Mouse (Mus musculus) layer of hippocampus, postnatal 10 days (tissue): ENCODE results near the gene Tob2. TPM values are rescaled to one million over a fixed set of nuclear protein-coding genes. Genes with fewer than 3 reads are reported as not detected.

Experiments used
- DNase-seq, 2 experiments: peaks; one replicate each; pipeline ENCODE4 v3.0.0; 2021; ENCODE audit warnings: low spot score in 2 of 2
- total RNA-seq, 2 experiments: library from RNA; stranded (reverse); gene quantifications; 2 replicates each; pipeline ENCODE4 v1.2.3; 2021

Tob2 gene
- total RNA-seq, 2 experiments from 2014 or later = 25.2 to 31.9 TPM

DNA sequence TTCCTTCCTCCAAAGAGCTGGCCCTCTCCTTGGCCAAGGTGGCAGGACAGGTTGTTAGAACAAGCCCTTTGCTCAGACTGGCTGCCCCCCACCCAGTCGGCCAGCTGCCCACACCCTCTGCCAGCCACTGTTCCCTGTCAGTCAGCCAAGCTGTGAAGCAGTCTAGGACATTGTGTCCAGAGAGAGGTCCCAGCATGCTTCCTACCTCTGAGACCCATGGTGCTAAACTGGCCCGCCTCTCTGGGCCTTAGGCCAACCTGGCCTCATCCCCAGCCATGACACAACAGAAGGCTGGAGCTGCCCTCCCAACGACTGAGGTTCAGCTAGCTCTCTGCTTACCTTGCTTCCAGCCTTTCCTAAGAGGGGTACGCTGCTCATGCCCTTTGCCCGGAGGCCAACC lies 19.0 kb downstream of the Tob2 start:
- peak; percentile 80 to 82 for DNase-seq

GRCm38 (mm10) chr15:81838554-81839235 lies 19.9 kb downstream of the Tob2 start:
- no peak for DNase-seq

GRCm38 (mm10) chr15:81836966-81837920 lies 21.4 kb downstream of the Tob2 start:
- DNase-seq = no peak

DNA sequence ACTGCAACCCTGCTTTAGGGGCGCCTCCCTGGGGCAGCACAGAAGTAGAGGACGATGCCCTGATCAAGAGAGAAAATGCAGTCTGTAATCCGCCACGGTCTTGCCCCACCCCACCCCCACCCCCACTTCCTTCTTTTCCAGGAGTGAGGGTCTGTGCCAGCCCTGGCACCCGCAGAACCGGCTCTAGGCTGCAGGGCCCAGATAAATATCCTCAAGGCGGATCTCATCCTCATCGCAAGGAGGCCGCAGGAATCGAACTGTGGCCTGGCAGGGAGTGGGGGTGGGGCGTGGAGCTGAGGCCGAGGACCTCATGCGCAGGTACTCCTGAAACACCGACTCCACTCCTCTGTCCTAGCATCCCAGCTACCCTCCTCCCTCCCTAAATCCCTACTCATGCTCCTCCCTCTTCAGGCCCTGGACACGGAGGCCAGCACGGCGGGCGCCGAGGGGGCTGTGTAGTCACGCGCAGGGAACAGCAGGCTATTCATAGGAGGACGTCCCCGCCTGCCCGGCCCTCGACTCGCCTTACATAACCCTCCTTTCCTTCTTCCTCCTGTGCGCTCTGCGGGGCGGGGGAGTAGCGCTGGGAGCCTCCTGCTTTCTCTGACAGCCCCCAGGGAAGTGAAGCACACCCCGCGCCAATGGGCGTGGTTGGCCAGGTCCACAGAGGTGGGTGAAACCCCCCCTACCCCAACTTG lies 22.3 kb downstream of the Tob2 start:
- DNase-seq = peak; percentile 75 to 81

DNA sequence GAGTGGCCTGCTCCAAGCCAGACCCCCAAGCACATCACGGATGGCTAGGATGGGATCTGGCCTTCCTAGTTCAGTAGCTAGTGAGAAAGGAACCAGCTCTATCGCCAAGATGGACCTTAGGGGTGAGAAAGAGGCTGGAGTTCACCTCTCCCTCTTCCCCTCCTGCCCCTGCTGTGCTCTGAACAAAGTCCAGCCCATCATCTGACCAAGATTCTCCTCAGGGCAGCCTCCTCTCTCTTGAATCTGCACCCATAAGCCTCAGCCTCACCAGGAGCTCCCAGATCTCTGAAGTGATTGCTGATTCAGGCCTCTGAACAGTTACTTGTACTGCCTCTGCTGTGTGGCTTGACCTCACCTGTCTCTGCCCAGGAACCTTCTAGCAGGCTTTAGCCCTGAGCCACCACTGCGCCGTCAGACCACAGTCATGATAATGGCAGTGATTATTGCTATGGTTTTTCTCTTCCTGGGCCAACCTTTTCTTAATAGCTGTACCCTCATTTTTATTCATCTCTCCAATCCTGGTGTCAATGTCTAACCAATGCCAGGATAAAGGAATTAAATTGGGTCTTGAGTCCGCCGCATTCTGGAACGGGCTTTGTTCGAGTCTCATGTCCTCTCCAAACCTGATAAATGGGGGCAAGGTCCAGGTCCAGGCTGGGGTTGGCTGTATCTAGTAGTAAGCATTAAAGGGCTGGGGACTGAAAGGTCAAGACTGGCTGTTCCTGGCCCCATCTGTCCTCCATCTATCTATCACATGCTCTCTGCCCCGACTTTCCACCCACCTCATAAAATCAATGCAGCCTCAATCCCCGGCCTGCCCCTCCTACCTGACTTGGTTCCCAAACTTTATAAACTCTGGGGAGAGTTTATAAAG lies 23.4 kb downstream of the Tob2 start:
- DNase-seq = no peak

DNA sequence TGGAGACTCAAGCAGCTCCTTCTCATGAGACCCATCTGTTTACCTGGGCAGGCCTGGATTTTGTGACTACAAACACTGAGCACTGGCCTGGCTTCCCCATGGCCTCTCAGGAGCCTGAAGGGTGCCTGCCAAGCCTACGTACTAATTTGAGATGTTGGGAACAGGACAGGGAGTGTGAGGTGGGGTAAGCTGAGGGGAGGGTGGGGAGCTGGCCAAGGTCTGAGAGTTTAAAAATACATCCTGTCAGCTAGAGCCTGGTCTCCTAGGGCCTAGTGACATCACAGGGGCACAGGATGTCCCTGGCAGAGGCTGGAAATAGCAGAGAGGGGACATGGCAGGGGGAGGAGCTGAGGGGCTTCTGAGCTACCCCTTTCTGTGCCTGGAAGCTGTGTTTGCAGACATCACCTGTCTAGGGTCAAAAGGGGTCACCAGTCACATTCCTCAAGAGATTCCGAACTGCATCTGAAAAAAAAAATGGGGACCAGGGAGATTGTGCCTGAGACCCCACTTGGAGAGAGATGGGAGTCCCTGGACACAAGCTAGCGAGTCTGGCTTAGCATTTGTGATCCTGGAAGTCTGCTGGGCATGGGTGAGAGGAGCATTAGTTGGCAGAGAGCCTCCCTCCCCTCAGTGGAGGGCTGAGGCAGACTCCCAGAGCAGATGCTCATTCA lies 24.3 kb downstream of the Tob2 start:
- no peak for DNase-seq

DNA sequence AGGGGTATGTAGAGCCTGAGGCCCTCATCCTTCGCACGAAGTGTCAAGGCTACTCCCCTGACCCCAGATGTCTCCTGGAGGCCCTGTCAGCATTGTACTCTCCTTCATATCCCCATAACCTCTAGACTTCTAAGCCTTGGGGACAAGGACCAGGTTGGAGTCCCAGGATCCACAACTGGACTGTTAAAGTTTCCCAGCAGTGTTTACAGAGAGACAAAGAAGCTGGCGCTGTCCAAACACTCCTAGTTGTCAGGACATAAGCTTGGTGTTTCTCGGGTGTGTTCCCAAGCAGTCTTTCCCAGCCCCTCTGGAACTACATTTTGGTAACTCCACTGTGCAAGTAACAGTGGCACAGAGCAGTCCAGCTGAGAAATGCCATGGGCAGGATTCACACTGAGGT lies 25.1 kb downstream of the Tob2 start:
- DNase-seq = no peak

GRCm38 (mm10) chr15:81832219-81832618 lies 26.4 kb downstream of the Tob2 start:
- no peak for DNase-seq

DNA sequence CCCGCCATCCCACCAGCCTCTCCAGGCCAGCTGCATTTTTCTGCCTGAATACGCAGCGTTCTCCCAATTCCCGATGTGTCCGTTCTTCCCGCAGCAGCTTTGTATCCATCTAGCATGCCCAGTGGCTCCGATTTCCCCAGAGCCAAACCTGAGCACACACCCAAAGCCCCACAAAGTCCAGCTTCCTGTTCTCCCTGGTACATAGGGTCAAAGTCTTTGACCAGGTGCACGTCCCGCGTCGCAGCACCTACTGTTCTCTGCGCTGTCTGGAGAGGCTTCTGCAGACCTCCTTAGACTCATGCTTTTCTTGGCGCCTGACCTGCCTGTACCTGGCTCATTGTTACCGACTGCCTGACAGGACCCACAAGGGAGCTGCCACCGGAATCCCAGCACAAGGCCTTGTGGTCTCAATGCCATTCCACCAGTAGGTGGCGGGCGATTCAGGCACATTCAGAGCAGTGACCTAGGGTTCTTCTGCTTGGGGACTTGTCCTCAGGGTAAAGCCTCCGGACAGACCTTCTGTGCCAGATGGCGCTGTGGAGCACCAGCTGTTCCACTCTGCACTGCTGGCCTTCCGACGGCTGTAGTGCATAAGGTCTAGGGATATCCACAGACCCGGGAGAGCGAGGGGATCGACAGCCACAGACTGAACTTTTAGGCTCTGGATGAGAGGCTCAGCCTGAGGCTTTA lies 27.3 kb downstream of the Tob2 start:
- peak; percentile 89 to 90 for DNase-seq

DNA sequence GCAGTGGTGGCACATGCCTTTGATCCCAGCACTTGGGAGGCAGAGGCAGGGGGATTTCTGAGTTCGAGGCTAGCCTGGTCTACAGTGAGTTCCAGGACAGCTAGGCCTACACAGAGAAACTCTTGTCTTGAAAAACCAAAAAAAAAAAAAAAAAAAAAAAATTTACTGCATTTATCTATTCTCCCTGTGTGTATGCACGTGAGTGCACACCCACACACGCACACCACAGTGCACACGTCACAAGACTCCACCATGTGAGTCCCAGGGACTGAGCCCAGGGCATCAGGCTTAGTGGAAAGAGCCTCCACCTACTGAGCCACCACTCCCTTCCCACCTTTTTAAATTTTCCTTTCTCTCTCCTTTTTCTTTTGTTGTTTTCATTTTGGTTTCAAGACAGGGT lies 28.1 kb downstream of the Tob2 start:
- no peak for DNase-seq

GRCm38 (mm10) chr15:81829208-81829580 lies 29.4 kb downstream of the Tob2 start:
- DNase-seq = no peak

GRCm38 (mm10) chr15:81828426-81829207 lies 30.0 kb downstream of the Tob2 start:
- DNase-seq = no peak

GRCm38 (mm10) chr15:81824832-81825231 lies 33.8 kb downstream of the Tob2 start:
- no peak for DNase-seq

DNA sequence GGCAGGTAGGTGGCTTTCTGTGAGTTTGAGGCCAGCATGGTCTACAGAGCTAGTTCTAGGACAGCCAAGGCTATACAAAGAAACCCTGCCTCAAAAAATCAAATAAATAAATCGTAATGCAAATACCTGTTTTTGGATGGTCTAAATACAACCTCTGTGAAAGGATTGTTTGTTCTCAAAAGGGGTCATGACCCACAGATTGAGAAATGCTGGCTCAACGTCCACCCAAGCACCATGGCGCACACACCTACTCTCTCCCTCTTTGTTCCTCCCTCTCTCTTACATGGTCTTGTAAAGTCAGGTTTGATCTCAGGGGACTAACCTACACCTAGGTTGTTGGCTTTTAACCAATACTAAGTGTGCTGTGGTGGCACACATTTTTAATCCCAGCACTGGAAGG lies 36.0 kb downstream of the Tob2 start:
- DNase-seq = no peak

DNA sequence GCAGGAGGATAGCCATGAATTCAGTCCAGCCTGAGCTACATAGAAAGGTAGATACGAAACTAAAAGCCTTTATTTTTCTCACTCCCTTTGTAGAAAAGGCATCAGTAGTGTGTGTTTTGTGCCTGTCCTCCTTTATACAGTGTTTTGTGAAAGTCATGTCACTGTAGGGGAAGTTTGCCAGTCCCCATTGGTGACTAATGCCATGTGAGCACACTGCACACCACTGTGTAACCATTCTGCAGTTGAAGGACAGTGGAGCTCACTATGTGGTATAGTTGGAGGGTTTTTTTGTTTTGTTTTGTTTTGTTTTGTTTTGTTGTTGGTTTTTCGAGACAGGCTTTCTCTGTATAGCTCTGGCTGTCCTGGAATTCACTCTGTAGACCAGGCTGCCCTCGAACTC lies 40.2 kb downstream of the Tob2 start:
- DNase-seq = no peak

DNA sequence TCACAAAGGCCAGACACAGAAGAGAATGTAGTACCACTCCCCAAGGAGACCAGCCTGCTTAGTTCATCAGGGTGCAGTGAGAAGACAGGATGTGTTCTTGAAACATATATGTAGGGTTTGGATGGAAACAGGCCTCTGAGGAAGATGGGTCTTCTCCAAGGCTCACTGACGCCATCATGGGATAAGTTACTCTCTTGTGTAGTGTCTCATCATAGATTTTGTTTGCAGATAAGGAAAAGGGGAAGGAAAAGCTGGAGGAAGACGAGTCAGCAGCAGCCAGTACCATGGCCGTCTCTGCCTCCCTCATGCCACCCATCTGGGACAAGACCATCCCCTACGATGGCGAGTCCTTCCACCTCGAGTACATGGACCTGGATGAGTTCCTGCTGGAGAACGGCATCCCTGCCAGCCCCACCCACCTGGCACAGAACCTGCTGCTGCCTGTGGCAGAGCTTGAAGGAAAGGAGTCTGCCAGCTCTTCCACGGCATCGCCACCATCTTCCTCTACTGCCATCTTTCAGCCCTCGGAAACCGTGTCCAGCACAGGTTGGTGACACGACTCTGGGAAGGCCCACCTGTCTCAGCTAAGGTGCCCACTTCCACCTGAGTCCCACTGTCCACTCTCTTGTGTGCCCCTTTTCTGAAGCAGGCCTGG lies 43.8 kb downstream of the Tob2 start:
- no peak for DNase-seq

DNA sequence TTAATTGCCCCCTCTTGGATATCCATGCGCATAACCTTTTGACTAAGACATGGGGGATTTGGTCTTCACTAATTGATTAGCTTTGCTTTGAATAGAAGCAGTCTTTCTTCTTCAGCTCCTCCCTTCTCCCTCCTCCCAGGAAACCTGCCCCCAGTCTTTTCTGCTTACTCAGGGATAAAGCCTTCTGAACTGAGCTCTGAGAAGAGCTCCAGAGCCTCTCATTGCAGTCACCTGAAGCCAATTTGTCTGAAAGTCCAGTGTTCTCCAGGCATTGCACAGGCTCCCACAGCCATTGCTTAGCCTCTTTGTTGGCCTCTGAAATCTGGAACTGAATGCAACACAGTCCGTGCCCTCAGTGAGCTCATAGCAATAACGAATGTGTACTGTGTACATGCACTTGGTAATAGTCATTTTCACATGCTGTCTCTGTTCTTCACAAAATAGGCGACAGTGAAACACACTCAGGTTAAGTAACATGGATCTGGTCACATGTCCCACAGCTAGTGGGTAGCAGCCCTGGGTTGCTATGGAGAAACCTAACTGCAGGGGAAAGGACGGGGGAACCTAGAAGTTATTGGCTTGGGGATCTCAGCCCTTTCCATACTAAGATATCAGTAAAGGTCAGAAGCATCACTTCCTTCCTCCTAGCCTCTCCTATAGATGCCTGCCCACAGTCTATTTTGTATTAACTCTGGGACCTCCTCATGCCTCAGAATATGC lies 44.5 kb downstream of the Tob2 start:
- no peak for DNase-seq
